ENCODE assay signal across 7 mouse cellular contexts in genomic region chr14:37134304-37135126, GRCm38 (mm10). TPM values are rescaled to one million over a fixed set of nuclear protein-coding genes. Genes with fewer than 3 reads are reported as not detected.
DNase-seq lines count a peak whose midpoint lies in the region; ATAC-seq lines count a peak whose summit lies in the region.

No protein-coding gene starts in this region.

- H3K4me3 ChIP-seq in heart, embryonic 16.5 days (ENCODE audit: low read length) = peak overlapping the region; percentile 88

- peak overlapping the region; percentile 90 for H3K27ac ChIP-seq in heart, embryonic 16.5 days (ENCODE audit: low read length)

- DNase-seq in retina, postnatal 7 days (ENCODE audit: low read depth, low spot score) = peak; percentile 8
- DNase-seq in retina, postnatal 1 day = no peak
- peak; percentile 38 for DNase-seq in brain, adult 2 months (ENCODE audit: low read depth, low spot score)
- DNase-seq in lung, postnatal 36 days = peak; percentile 23
- DNase-seq in right cerebral cortex, postnatal 14 days = no peak
- no peak for DNase-seq in layer of hippocampus, adult 8-10 months (ENCODE audit: low spot score in 2 of 2)

- H3K4me2 ChIP-seq in heart, embryonic 16.5 days (ENCODE audit: low read depth, low read length) = peak overlapping the region; percentile 66

- H3K9me3 ChIP-seq in heart, embryonic 16.5 days (replicated peaks; ENCODE audit: control insufficient read depth, low read length) = no peaks in the 10 kb centered on the region

- no peaks in the 10 kb centered on the region for H3K27me3 ChIP-seq in heart, embryonic 16.5 days (ENCODE audit: control insufficient read depth, insufficient read depth, low read length)

- H3K36me3 ChIP-seq in heart, embryonic 16.5 days (ENCODE audit: control insufficient read depth, insufficient read depth) = peaks cover 23% of the 10 kb centered on the region

- H3K9ac ChIP-seq in heart, embryonic 16.5 days (ENCODE audit: low read length) = peak overlapping the region; percentile 93

- H3K4me1 ChIP-seq in heart, embryonic 16.5 days (ENCODE audit: control insufficient read depth, insufficient read depth, low read length) = peaks cover 10% of the 10 kb centered on the region

- peak; percentile 12 for ATAC-seq in heart, embryonic 16.5 days (replicated peaks; ENCODE audit: extremely low read depth, insufficient read depth, low FRiP score)

- WGBS in heart, embryonic 16.5 days = under 1% methylated on average over 40 of the region's 40 CpGs

RNA-seq across cellular contexts. Expression of gene Ghitm, which starts 0.6 kb away (rescaled TPM):
- 405 and 423 TPM in 2 replicates for polyA plus RNA-seq in heart, embryonic 16.5 days (2015; fragmentation: Nextera tagmentation; extraction: Ambion mirVana)
- 100 to 1,000 TPM; 355 to 445 (median 417) TPM for total RNA-seq in layer of hippocampus, adult 8-10 months (2022)

RNA-seq across cellular contexts. Expression of gene 2610528A11Rik, which starts 20.7 kb away (rescaled TPM):
- polyA plus RNA-seq in heart, embryonic 16.5 days (2015; fragmentation: Nextera tagmentation; extraction: Ambion mirVana) = 1.6 and 2.4 TPM in 2 replicates
- 1 to 10 TPM in 1 of 4 experiments, under 1 TPM in 3; 0.64 to 2.0 (median 0.86) TPM for total RNA-seq in layer of hippocampus, adult 8-10 months (2022)

RNA-seq across cellular contexts. Expression of gene Cdhr1, which starts 36.4 kb away (rescaled TPM):
- 0.50 and 0.64 TPM in 2 replicates for polyA plus RNA-seq in heart, embryonic 16.5 days (2015; fragmentation: Nextera tagmentation; extraction: Ambion mirVana)
- 1 to 10 TPM; 6.3 to 7.1 (median 6.9) TPM for total RNA-seq in layer of hippocampus, adult 8-10 months (2022)

Comparison
In these comparisons a context has a peak if more than half of its experiments do, and no peak if none do; other contexts are left out.
1. DNase-seq: peak in retina, postnatal 7 days (single experiment), brain, adult 2 months (single experiment) and lung, postnatal 36 days (single experiment); none in retina, postnatal 1 day (single experiment), right cerebral cortex, postnatal 14 days (single experiment) and layer of hippocampus, adult 8-10 months (0 of 2).